Mouse (Mus musculus): ENCODE measurements at regions not wholly inside any gene's neighbourhood (a gene's known extent, or its start where the extent isn't known, plus 50 kb on each side); places are given as distances from the start of the nearest gene placed in this dataset. TPM values are rescaled to one million over a fixed set of nuclear protein-coding genes. Genes with fewer than 3 reads are reported as not detected.

Small RNAs in the stretch of these regions (microRNA-seq; reads per million reads assigned to microRNA genes)
- not detected for gene Gm44495

Measured in kidney, embryonic 14.5 days (tissue).